Mouse (Mus musculus): Measurements from ENCODE around the gene 1700018B08Rik.
A peak's percentile ranks its signal among the peaks of the same experiment; 100 is the strongest.

Gene 1700018B08Rik

GRCm38 (mm10) chr8:121558538-121558937 lies 14.4 kb upstream of the 1700018B08Rik start:
- Histone ChIP-seq H3K36me3 (ENCODE audit: insufficient read depth, low read length) (peaks cover 75% of the 10 kb centered on the region), H3K9me3 (ENCODE audit: low read length) (no peaks in the 10 kb centered on the region), H3K27me3 (ENCODE audit: insufficient read depth, low read length) (no peaks in the 10 kb centered on the region), H3K4me1 (replicated peaks; ENCODE audit: low read depth, low read length) (peaks cover 70% of the 10 kb centered on the region), H3K4me3 (replicated peaks; ENCODE audit: low read length) (peak overlapping the region; percentile 32; the same call in 1 of the 2 replicates)
- TF ChIP-seq CTCF (conservative IDR thresholded peaks at IDR 0.05; ENCODE audit: low read length) (peak; percentile 11; the same call in 1 of the 2 replicates), NANOG (IDR thresholded peaks at IDR 0.05; ENCODE audit: borderline replicate concordance, low read length) (no peak)

DNA sequence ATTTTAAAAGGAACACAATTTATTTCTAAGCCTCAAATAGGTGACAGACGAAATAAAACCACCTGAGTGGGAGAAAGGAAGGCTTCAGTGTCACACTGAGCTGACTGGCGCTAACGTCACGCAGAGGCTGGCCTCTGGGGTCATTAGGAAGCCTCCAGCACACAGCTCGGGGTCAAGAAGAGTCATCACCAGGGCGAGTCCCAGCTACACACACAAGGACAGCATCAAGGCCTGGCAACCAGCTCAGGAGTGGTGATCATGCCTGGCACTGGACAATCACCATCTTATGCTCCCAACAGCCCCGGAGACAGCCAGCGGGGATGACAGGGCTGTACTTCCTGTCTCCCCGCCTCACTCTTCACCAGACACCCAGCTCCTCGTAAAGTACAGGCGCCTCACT lies 13.6 kb upstream of the 1700018B08Rik start:
- Histone ChIP-seq H3K4me1 (replicated peaks; ENCODE audit: low read depth, low read length) (peaks cover 69% of the 10 kb centered on the region), H3K9me3 (ENCODE audit: low read length) (no peaks in the 10 kb centered on the region), H3K27me3 (ENCODE audit: insufficient read depth, low read length) (no peaks in the 10 kb centered on the region), H3K36me3 (ENCODE audit: insufficient read depth, low read length) (peaks cover 76% of the 10 kb centered on the region), H3K4me3 (replicated peaks; ENCODE audit: low read length) (no peak overlapping the region)
- TF ChIP-seq POU5F1 (IDR thresholded peaks at IDR 0.05; ENCODE audit: borderline replicate concordance, low read length) (no peak), NANOG (IDR thresholded peaks at IDR 0.05; ENCODE audit: borderline replicate concordance, low read length) (no peak), CTCF (conservative IDR thresholded peaks at IDR 0.05; ENCODE audit: low read length) (no peak)

DNA sequence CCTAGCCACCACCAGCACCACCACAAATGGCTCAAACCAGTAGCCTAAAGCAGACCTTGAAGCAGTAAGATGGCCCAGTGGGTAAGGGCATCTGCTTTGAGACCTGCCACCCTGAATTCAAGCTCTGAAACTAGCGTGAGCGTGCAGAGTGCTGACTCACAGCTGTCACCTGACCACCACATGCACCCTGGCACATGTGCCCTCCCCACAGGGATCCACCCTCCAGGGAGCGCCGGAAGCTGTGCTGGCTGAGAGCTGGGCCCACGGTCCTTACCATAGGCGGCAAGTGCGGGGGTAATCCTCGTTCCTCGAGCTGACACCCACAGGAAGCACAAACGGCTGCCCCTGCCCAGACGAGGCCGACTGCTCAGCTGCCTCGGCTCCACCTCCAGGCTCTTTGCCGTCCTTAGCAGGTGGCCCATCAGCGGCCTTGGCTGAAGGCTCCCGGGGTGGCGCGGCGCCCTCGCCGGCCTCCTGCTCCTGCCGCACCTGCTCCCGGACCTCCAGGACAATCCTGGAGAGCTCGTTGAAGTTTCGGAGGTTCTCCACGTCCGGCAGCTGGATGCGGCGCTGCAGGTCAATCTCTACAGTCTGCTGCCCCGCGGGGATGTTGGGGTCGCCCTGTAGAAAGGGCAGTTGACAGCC lies 9.8 kb upstream of the 1700018B08Rik start:
- no peak for TF ChIP-seq NANOG (IDR thresholded peaks at IDR 0.05; ENCODE audit: borderline replicate concordance, low read length)
- TF ChIP-seq POU5F1 (IDR thresholded peaks at IDR 0.05; ENCODE audit: borderline replicate concordance, low read length) = no peak
- no peak for TF ChIP-seq CTCF (conservative IDR thresholded peaks at IDR 0.05; ENCODE audit: low read length)
- Histone ChIP-seq H3K4me1 (replicated peaks; ENCODE audit: low read depth, low read length) (peaks cover 80% of the 10 kb centered on the region), H3K36me3 (ENCODE audit: insufficient read depth, low read length) (peaks cover 76% of the 10 kb centered on the region), H3K4me3 (replicated peaks; ENCODE audit: low read length) (peak overlapping the region; percentile 35), H3K9me3 (ENCODE audit: low read length) (no peaks in the 10 kb centered on the region), H3K27me3 (ENCODE audit: insufficient read depth, low read length) (no peaks in the 10 kb centered on the region)

DNA sequence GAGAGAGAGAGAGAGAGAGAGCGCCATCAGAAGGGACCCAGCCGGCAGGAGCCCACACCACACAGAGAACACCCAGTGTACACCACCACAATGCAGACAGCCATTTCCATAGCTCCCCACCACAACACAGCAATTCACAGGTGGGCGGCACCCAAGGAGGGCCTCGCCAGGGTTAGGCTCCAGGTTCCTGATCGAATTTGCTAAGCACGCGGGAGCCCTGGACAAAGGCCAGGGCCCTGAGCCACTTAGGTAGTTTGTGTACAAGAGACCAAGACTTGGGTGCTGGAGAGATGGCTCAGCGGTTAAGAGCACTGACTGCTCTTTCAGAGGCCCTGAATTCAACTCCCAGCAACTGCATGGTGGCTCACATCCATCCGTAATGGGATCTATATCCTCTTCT lies 8.4 kb upstream of the 1700018B08Rik start:
- Histone ChIP-seq H3K9me3 (ENCODE audit: low read length) (no peaks in the 10 kb centered on the region), H3K36me3 (ENCODE audit: insufficient read depth, low read length) (peaks cover 63% of the 10 kb centered on the region), H3K27me3 (ENCODE audit: insufficient read depth, low read length) (no peaks in the 10 kb centered on the region), H3K4me1 (replicated peaks; ENCODE audit: low read depth, low read length) (peaks cover 66% of the 10 kb centered on the region), H3K4me3 (replicated peaks; ENCODE audit: low read length) (peak overlapping the region; percentile 45; the same call in 1 of the 2 replicates)
- TF ChIP-seq CTCF (conservative IDR thresholded peaks at IDR 0.05; ENCODE audit: low read length) = no peak
- TF ChIP-seq POU5F1 (IDR thresholded peaks at IDR 0.05; ENCODE audit: borderline replicate concordance, low read length) = no peak
- no peak for TF ChIP-seq NANOG (IDR thresholded peaks at IDR 0.05; ENCODE audit: borderline replicate concordance, low read length)

- no peaks in the 10 kb centered on the region for H3K27me3 ChIP-seq (ENCODE audit: insufficient read depth, low read length)
- H3K36me3 ChIP-seq (ENCODE audit: insufficient read depth, low read length) = peaks cover 63% of the 10 kb centered on the region
- no peak for TF ChIP-seq CTCF (conservative IDR thresholded peaks at IDR 0.05; ENCODE audit: low read length)
- no peaks in the 10 kb centered on the region for H3K9me3 ChIP-seq (ENCODE audit: low read length)
- H3K4me1 ChIP-seq (replicated peaks; ENCODE audit: low read depth, low read length) = peaks cover 61% of the 10 kb centered on the region
- peak overlapping the region; percentile 43 for H3K4me3 ChIP-seq (replicated peaks; ENCODE audit: low read length)
Measured at GRCm38 (mm10) chr8:121551065-121551985, 7.2 kb upstream of the 1700018B08Rik start.

- peaks cover 52% of the 10 kb centered on the region for H3K4me1 ChIP-seq (replicated peaks; ENCODE audit: low read depth, low read length)
- H3K4me3 ChIP-seq (replicated peaks; ENCODE audit: low read length) = no peak overlapping the region
- H3K27me3 ChIP-seq (ENCODE audit: insufficient read depth, low read length) = no peaks in the 10 kb centered on the region
- no peaks in the 10 kb centered on the region for H3K9me3 ChIP-seq (ENCODE audit: low read length)
- TF ChIP-seq CTCF (conservative IDR thresholded peaks at IDR 0.05; ENCODE audit: low read length) (no peak), POU5F1 (IDR thresholded peaks at IDR 0.05; ENCODE audit: borderline replicate concordance, low read length) (no peak), NANOG (IDR thresholded peaks at IDR 0.05; ENCODE audit: borderline replicate concordance, low read length) (no peak)
- H3K36me3 ChIP-seq (ENCODE audit: insufficient read depth, low read length) = peaks cover 52% of the 10 kb centered on the region
Measured at GRCm38 (mm10) chr8:121550056-121550455, 5.9 kb upstream of the 1700018B08Rik start.

GRCm38 (mm10) chr8:121547132-121547531 lies 3.0 kb upstream of the 1700018B08Rik start:
- H3K4me1 ChIP-seq (replicated peaks; ENCODE audit: low read depth, low read length) = peaks cover 36% of the 10 kb centered on the region
- H3K36me3 ChIP-seq (ENCODE audit: insufficient read depth, low read length) = peaks cover 33% of the 10 kb centered on the region
- H3K9me3 ChIP-seq (ENCODE audit: low read length) = no peaks in the 10 kb centered on the region
- no peak for TF ChIP-seq NANOG (IDR thresholded peaks at IDR 0.05; ENCODE audit: borderline replicate concordance, low read length)
- TF ChIP-seq CTCF (conservative IDR thresholded peaks at IDR 0.05; ENCODE audit: low read length) = peak; percentile 77
- H3K27me3 ChIP-seq (ENCODE audit: insufficient read depth, low read length) = no peaks in the 10 kb centered on the region
- no peak overlapping the region for H3K4me3 ChIP-seq (replicated peaks; ENCODE audit: low read length)

- peaks cover 17% of the 10 kb centered on the region for H3K36me3 ChIP-seq (ENCODE audit: insufficient read depth, low read length)
- H3K9me3 ChIP-seq (ENCODE audit: low read length) = no peaks in the 10 kb centered on the region
- H3K4me3 ChIP-seq (replicated peaks; ENCODE audit: low read length) = no peak overlapping the region
- H3K4me1 ChIP-seq (replicated peaks; ENCODE audit: low read depth, low read length) = peaks cover 16% of the 10 kb centered on the region
- TF ChIP-seq POU5F1 (IDR thresholded peaks at IDR 0.05; ENCODE audit: borderline replicate concordance, low read length) = no peak
- TF ChIP-seq CTCF (conservative IDR thresholded peaks at IDR 0.05; ENCODE audit: low read length) = no peak
- no peak for TF ChIP-seq NANOG (IDR thresholded peaks at IDR 0.05; ENCODE audit: borderline replicate concordance, low read length)
- H3K27me3 ChIP-seq (ENCODE audit: insufficient read depth, low read length) = 0 out of 2 replicates have a peak, but pooled peaks cover 7% of the 10 kb centered on the region
Measured at GRCm38 (mm10) chr8:121544936-121545335, 816 bp upstream of the 1700018B08Rik start.
